Mouse (Mus musculus): ENCODE data around the gene Epb41l2.

- TF ChIP-seq EP300 (IDR thresholded peaks at IDR 0.05; ENCODE audit: low read depth) (no peak), CTCF (IDR thresholded peaks at IDR 0.05; ENCODE audit: low read depth) (no peak)
These were observed 154.2 kb downstream of the Epb41l2 start for GRCm38 (mm10) chr10:25513821-25514220.
